Mouse (Mus musculus): ENCODE data around the gene Shoc2. TPM values are rescaled to one million over a fixed set of nuclear protein-coding genes. Genes with fewer than 3 reads are reported as not detected.

Shoc2 gene
- polyA plus RNA-seq, 1 experiment: 35.5 TPM

DNA sequence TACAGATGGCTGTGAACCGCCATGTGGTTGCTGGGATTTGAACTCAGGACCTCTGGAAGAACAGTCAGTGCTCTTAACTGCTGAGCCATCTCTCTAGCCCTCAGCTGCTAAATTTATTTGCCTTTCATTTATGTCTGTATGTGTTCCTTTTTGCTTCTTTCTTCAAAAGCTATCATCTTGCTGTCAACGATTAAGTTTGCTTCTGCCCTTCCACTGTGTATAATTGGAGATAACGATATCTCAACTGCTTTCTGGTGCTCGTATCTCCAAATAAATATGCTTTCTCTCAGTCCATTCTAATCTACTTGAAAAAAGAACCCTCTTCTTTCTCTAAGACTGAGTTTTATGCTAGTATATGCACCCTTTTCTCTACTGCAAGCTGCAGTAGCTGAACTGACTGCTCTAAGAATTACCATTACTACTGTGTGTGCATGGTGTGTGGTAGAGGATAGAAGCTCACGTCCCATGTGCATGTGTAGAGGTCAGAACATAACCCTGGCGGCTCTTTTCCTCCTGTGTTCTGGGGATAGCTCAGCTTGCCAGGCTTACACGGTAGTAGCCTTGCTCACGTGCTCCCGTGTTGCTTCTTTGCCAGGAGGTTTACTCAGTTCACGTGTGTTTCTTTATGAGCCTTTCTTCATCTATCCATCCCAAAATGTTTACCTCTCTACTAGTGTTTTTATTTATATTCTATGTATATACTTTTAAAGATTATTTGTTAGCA lies 21.0 kb downstream of the Shoc2 start:
- Histone ChIP-seq H3K4me1 (ENCODE audit: control insufficient read depth, insufficient read depth, low read length) (0 out of 2 replicates have a peak, but pooled peaks cover 2% of the 10 kb centered on the region), H3K27ac (ENCODE audit: insufficient read depth, low read depth, low read length) (no peak overlapping the region), H3K4me3 (ENCODE audit: insufficient read depth, low read length) (no peak overlapping the region)
- TF ChIP-seq POLR2A (IDR thresholded peaks at IDR 0.05; ENCODE audit: borderline replicate concordance, low read depth, low read length): no peak
- no peak for TF ChIP-seq CTCF (IDR thresholded peaks at IDR 0.05; ENCODE audit: low read depth, low read length)

DNA sequence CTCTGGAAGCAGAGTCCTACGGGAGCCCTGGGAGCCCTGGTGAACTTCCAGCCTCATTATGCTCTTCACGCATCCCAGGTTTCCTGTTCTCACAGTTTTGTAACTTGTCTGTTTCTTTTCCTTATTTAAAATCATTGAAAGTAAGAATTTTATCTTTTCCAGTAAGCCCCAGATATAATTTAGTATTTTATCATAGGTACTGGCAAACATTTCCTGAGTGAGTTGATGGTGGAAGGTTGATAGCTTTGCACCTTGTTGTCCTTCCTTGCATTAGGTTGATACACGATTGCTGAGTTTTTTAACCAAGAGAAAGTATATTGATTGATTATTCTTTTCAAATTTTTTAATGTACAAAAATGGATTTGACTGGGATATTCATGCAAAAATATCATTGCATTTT lies 25.1 kb downstream of the Shoc2 start:
- Histone ChIP-seq H3K4me3 (ENCODE audit: insufficient read depth, low read length) (no peak overlapping the region), H3K27ac (ENCODE audit: insufficient read depth, low read depth, low read length) (no peak overlapping the region), H3K4me1 (ENCODE audit: control insufficient read depth, insufficient read depth, low read length) (no peaks in the 10 kb centered on the region)
- TF ChIP-seq POLR2A (IDR thresholded peaks at IDR 0.05; ENCODE audit: borderline replicate concordance, low read depth, low read length) (no peak), CTCF (IDR thresholded peaks at IDR 0.05; ENCODE audit: low read depth, low read length) (no peak)

DNA sequence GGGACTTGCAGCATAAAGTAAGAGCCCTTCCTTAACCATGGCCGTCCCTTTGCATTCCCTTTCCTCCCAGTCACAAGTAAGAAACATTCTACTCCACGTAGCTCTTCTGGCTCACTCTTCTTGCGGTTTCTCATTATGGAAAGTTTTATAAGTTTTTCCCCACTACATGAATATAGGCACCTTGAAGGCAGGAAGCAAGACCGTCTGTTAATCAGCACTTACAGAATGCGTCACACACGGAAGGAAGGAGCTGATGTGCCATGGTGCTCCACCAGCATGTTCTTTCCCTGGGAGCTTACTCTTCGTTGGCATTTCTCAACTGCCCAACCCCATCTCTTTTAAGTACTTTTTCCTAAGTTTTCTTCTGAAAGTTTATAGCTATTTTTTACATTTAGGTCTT lies 27.8 kb downstream of the Shoc2 start:
- H3K4me3 ChIP-seq (ENCODE audit: insufficient read depth, low read length): no peak overlapping the region
- no peak for TF ChIP-seq CTCF (IDR thresholded peaks at IDR 0.05; ENCODE audit: low read depth, low read length)
- TF ChIP-seq POLR2A (IDR thresholded peaks at IDR 0.05; ENCODE audit: borderline replicate concordance, low read depth, low read length): no peak
- no peaks in the 10 kb centered on the region for H3K4me1 ChIP-seq (ENCODE audit: control insufficient read depth, insufficient read depth, low read length)
- H3K27ac ChIP-seq (ENCODE audit: insufficient read depth, low read depth, low read length): no peak overlapping the region

DNA sequence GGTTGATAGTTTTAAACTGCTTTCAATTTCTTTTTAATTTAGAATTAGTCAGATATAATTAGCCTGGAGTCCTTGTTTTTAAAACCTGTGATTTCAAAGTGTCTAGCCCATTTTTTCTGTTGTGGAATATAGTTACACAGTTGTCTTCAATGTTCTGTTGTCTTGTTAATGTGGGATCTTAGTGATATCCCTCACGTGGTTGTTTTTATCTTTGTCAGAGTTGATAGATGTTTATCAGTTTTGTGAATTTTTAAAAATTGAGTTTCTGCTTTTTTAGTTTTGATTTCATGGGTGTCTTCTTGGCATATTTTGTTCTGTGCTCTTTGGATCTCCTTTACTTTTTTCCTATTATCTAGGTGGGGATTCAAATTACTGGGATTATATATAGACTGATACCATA lies 29.6 kb downstream of the Shoc2 start:
- TF ChIP-seq POLR2A (IDR thresholded peaks at IDR 0.05; ENCODE audit: borderline replicate concordance, low read depth, low read length) (no peak), CTCF (IDR thresholded peaks at IDR 0.05; ENCODE audit: low read depth, low read length) (no peak)

DNA sequence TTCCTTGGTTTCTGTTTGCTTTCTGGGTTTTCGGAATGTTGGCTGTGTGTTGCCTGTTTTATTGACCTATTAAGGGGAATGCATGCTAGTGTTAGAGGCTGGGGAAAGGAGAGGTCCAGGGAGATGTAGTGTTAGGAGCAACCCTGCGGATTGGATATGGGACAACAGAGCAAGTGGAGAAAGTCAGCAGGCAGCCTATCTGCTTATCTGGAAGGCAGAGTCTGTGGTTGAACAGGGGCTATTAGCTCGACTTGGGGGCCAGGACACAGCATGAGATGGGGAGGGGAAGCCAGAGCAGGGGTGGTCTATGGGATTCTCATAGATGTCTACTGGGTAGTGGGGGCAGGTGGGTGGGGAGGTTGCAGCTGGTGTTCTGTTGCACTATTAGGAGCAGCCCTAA lies 37.9 kb downstream of the Shoc2 start:
- Histone ChIP-seq H3K4me3 (ENCODE audit: insufficient read depth, low read length) (no peak overlapping the region), H3K27ac (ENCODE audit: insufficient read depth, low read depth, low read length) (no peak overlapping the region)
- TF ChIP-seq CTCF (IDR thresholded peaks at IDR 0.05; ENCODE audit: low read depth, low read length) (no peak), POLR2A (IDR thresholded peaks at IDR 0.05; ENCODE audit: borderline replicate concordance, low read depth, low read length) (no peak)

More for the DNA sequence above, 29.6 kb downstream of the Shoc2 start:
- no peak overlapping the region for H3K4me3 ChIP-seq (ENCODE audit: insufficient read depth, low read length)
- H3K27ac ChIP-seq (ENCODE audit: insufficient read depth, low read depth, low read length): no peak overlapping the region
- H3K4me1 ChIP-seq (ENCODE audit: control insufficient read depth, insufficient read depth, low read length): no peaks in the 10 kb centered on the region

DNA sequence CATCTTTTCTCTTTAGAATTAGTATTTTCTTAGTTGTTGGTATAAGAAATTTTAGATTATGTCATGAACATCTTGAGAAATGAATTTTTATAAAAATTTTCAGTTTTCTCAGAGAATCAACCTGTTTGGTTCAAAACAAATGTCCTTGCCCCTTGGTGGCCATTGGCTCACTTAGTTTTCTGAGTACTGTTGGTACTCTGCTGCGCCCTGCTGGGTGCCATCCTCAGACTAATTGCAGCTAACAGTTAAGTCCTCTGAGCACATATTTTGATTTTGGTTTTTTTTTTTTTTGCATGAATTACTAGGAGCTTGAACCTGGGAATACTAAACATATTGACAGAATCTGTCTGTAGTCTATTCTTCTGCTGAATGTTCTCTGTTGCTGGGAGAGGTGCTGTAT lies 39.2 kb downstream of the Shoc2 start:
- Histone ChIP-seq H3K4me1 (ENCODE audit: control insufficient read depth, insufficient read depth, low read length) (peaks cover 2% of the 10 kb centered on the region; the same call in 1 of the 2 replicates), H3K4me3 (ENCODE audit: insufficient read depth, low read length) (no peak overlapping the region), H3K27ac (ENCODE audit: insufficient read depth, low read depth, low read length) (no peak overlapping the region)
- TF ChIP-seq POLR2A (IDR thresholded peaks at IDR 0.05; ENCODE audit: borderline replicate concordance, low read depth, low read length) (no peak), CTCF (IDR thresholded peaks at IDR 0.05; ENCODE audit: low read depth, low read length) (no peak)

More for the DNA sequence above, 37.9 kb downstream of the Shoc2 start:
- H3K4me1 ChIP-seq (ENCODE audit: control insufficient read depth, insufficient read depth, low read length): peaks cover 2% of the 10 kb centered on the region; the same call in 1 of the 2 replicates

DNA sequence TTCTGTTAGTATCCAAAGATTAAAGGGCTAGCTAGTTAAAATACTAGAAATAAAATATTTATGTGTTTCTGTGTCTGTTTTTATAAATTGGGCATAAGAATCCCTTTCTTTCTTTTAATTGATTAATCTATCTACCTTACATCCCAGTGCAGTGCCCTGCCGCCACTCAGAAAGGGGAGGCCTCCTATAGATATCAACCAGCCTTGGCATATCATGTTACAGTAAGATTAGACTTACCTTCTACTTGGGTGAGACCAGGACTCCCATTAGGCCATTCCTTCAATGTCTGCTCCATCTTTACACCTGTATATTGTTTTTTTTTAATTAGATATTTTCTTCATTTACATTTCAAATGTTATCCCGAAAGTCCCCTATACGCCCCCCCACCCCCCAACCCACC lies 40.5 kb downstream of the Shoc2 start:
- Histone ChIP-seq H3K27ac (ENCODE audit: insufficient read depth, low read depth, low read length) (no peak overlapping the region), H3K4me1 (ENCODE audit: control insufficient read depth, insufficient read depth, low read length) (peaks cover 2% of the 10 kb centered on the region; the same call in 1 of the 2 replicates), H3K4me3 (ENCODE audit: insufficient read depth, low read length) (no peak overlapping the region)
- TF ChIP-seq POLR2A (IDR thresholded peaks at IDR 0.05; ENCODE audit: borderline replicate concordance, low read depth, low read length): no peak
- no peak for TF ChIP-seq CTCF (IDR thresholded peaks at IDR 0.05; ENCODE audit: low read depth, low read length)

DNA sequence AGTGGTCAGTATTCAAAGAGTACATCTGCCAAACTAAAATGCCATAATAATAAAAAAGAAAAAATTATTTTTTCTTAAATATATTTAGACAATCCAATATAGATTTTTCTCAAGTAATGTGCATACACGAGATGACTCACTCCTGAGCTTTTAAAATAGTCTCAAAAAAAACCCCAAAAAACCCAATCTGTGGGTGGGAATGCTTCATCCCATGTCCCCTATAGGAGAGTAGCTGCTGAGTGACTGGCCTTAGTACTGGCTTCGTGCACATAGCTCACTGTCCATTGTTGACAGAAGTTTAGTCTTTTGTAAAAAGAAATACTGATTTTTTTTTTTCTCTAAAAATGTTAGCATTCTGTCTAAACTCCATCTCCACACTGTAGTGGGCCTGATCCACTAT lies 46.4 kb downstream of the Shoc2 start:
- H3K4me1 ChIP-seq (ENCODE audit: control insufficient read depth, insufficient read depth, low read length): 0 out of 2 replicates have a peak, but pooled peaks cover 2% of the 10 kb centered on the region
- no peak for TF ChIP-seq POLR2A (IDR thresholded peaks at IDR 0.05; ENCODE audit: borderline replicate concordance, low read depth, low read length)
- H3K27ac ChIP-seq (ENCODE audit: insufficient read depth, low read depth, low read length): no peak overlapping the region
- no peak overlapping the region for H3K4me3 ChIP-seq (ENCODE audit: insufficient read depth, low read length)

DNA sequence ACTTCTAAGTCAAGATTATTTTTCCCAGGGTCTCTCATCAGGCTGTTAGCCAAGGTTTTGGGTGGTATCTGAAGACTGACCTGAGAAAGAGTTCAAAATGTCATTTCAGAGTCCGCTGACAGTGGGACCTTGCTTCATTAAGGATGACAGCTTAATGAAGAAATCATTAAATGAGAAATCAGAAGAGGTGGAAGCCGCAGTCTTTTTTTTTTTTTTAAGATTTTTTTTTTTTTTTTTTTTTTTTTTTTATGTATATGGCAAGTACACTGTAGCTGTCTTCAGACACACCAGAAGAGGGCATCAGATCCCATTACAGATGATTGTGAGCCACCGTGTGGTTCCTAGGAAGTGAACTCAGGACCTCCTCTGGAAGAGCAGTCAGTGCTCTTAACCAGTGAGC lies 49.8 kb downstream of the Shoc2 start:
- TF ChIP-seq CTCF (IDR thresholded peaks at IDR 0.05; ENCODE audit: low read depth, low read length): no peak
- no peak for TF ChIP-seq POLR2A (IDR thresholded peaks at IDR 0.05; ENCODE audit: borderline replicate concordance, low read depth, low read length)
- 0 out of 2 replicates have a peak, but pooled peaks cover 2% of the 10 kb centered on the region for H3K4me1 ChIP-seq (ENCODE audit: control insufficient read depth, insufficient read depth, low read length)

DNA sequence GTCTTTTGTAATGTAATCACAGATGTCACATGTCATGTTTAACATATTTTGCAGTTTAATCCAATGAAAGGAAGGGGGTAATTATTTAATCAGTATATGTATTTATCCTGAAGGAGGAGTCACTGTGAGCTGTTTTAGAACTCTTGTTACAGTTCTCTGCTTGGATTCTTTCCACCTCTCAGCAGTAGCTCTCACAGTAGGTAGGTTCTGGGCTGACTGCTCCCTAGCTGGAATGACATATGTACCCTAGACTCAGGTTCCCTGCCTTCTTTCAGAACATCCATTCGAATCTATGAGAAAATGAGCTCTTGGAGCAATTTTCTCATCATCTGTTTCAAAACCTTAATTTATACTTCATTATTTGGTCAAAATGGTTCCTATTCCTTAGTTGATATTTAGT lies 50.2 kb downstream of the Shoc2 start:
- no peak overlapping the region for H3K4me3 ChIP-seq (ENCODE audit: insufficient read depth, low read length)
- H3K27ac ChIP-seq (ENCODE audit: insufficient read depth, low read depth, low read length): no peak overlapping the region
- H3K4me1 ChIP-seq (ENCODE audit: control insufficient read depth, insufficient read depth, low read length): 0 out of 2 replicates have a peak, but pooled peaks cover 2% of the 10 kb centered on the region
- no peak for TF ChIP-seq POLR2A (IDR thresholded peaks at IDR 0.05; ENCODE audit: borderline replicate concordance, low read depth, low read length)
- no peak for TF ChIP-seq CTCF (IDR thresholded peaks at IDR 0.05; ENCODE audit: low read depth, low read length)

More for the DNA sequence above, 49.8 kb downstream of the Shoc2 start:
- Histone ChIP-seq H3K4me3 (ENCODE audit: insufficient read depth, low read length) (no peak overlapping the region), H3K27ac (ENCODE audit: insufficient read depth, low read depth, low read length) (no peak overlapping the region)

Measured in bone marrow macrophage, adult 2 months (primary cell).